Mouse (Mus musculus): ENCODE measurements around the gene Ndufb7. TPM values are rescaled to one million over a fixed set of nuclear protein-coding genes. Genes with fewer than 3 reads are reported as not detected.

Gene Ndufb7
- total and polyA plus RNA-seq, 3 experiments = 144 to 331 (median 223) TPM

DNA sequence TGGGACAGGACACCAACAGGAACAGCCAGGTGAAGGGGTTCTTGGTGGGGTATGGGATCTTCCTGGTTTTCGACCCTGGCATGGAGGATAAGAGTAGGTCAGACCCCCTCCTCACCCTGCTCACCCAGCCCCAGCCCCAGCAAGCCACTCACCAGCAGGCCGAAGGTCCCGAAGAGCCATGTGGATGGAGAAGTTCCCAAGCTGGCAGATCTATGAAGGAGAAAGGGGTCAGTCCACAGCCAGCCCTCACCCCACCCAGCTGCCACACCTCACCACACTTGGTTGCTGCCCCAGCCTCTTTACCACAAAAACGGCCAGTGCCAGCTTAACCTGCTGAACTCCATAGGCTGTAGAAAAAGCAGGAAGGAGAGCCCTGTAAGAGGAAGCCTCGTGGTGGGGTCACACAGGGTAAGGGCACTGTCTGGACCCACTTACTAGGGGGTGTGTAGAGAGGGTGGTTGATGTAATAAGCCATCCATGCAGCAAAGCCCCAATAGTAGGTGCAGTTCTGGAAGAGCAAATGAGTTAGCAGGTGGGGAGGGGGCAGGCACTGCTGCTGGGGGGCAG lies 5.9 kb downstream of the Ndufb7 start:
- H3K4me1 ChIP-seq (ENCODE audit: control insufficient read depth in 1 of 2, insufficient read depth in 2 of 2) = peaks cover 37 to 72% of the 10 kb centered on the region in 2 experiments
- H3K27me3 ChIP-seq (replicated peaks) = no peaks in the 10 kb centered on the region
- dilution Hi-C loops (cut with MboI; ENCODE audit: extremely low pct_ligation_motif_present, extremely low pct_unique_long_range_greater_than_20kb, low sequenced_read_pairs) = no loop called here
- H3K4me3 ChIP-seq (replicated peaks in 1 of 3; ENCODE audit: low read depth in 2 of 3, low read length in 2 of 3, poor library complexity in 1 of 3) = peak overlapping the region in 2 of 3 experiments; percentile 49 to 51
- H3K79me2 ChIP-seq (replicated peaks; ENCODE audit: control insufficient read depth, extremely low read depth, insufficient read depth, poor library complexity, severe bottlenecking) = peaks cover 28% of the 10 kb centered on the region
- in situ Hi-C loops (cut with MboI; ENCODE audit: low pct_ligation_motif_present, low pct_unique_long_range_greater_than_20kb, low sequenced_read_pairs) = no loop called here
- H3K9ac ChIP-seq (ENCODE audit: insufficient read depth, low read depth) = peak overlapping the region; percentile 42
- peak; percentile 12; the same call in 1 of the 2 replicates for TF ChIP-seq ZMIZ1 (IDR thresholded peaks at IDR 0.05; ENCODE audit: low read depth, low read length)
- no peak for TF ChIP-seq TBP (conservative IDR thresholded peaks at IDR 0.05; ENCODE audit: low read depth, low read length)
- no peak for DNase-seq (ENCODE audit: extremely low read depth)
- H3K9me3 ChIP-seq (replicated peaks; ENCODE audit: low read length) = no peaks in the 10 kb centered on the region
- peaks cover 27 to 72% of the 10 kb centered on the region in 2 experiments for H3K36me3 ChIP-seq (replicated peaks in 1 of 2; ENCODE audit: control insufficient read depth in 1 of 2, insufficient read depth in 1 of 2, low read length in 1 of 2)
- H3K27ac ChIP-seq (ENCODE audit: insufficient read depth, low read depth) = peak overlapping the region; percentile 69
- peak overlapping the region; percentile 93 for H3K4me2 ChIP-seq (ENCODE audit: insufficient read depth, low read depth, poor library complexity, severe bottlenecking)

DNA sequence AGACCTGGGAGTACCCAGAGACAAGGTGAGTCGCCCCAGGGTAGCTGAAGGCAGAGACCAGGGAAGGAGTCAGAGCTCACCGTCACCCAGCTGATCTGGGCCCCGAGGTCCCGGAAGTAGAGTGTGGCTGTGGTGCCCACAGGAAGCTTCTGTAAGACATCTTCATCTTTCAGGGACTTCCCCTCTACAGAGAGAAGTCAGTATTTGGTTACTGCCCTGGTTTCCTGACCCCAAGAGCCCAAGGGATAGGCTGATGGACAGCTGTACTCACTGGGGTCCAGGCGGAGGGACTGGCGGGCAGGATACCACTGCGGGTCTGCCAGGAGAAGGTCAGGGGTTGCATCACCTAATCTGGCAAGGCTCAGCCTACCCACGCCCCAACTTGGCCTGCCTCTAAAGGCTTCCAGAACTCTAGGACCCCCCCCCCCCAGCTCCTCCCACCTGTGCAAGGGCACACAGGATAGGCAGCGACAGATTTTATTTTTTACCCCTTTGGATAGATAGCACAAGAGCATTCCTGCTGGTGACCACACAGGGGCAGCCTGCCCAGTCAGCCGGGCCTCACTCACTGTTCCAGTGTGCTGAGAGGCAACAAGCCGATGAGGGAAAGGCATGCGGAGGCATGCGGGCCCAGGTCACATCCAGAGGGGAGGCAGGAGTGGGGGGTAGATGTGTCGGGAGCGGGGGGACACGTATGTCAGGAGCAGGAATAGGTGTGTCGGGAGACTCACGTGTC lies 6.8 kb downstream of the Ndufb7 start:
- peaks cover 31 to 63% of the 10 kb centered on the region in 2 experiments for H3K4me1 ChIP-seq (ENCODE audit: control insufficient read depth in 1 of 2, insufficient read depth in 2 of 2)
- H3K4me3 ChIP-seq (replicated peaks in 1 of 3; ENCODE audit: low read depth in 2 of 3, low read length in 2 of 3, poor library complexity in 1 of 3) = peak overlapping the region; percentile 28 to 51 (median 49)
- no peak for TF ChIP-seq E2F4 (IDR thresholded peaks at IDR 0.05; ENCODE audit: insufficient replicate concordance, low read depth, low read length)
- TF ChIP-seq ZC3H11A (IDR thresholded peaks at IDR 0.05; ENCODE audit: low read depth, low read length) = no peak
- TF ChIP-seq RCOR1 (conservative IDR thresholded peaks at IDR 0.05; ENCODE audit: low read depth, low read length) = no peak
- TF ChIP-seq ELF1 (IDR thresholded peaks at IDR 0.05; ENCODE audit: low read depth, low read length) = peak; percentile 93
- no peak for TF ChIP-seq KAT2A (IDR thresholded peaks at IDR 0.05; ENCODE audit: insufficient replicate concordance, low read length)
- no peak for TF ChIP-seq UBTF (IDR thresholded peaks at IDR 0.05; ENCODE audit: low read depth, low read length)
- 0 out of 2 replicates have a peak, but pooled peaks have one; percentile 38 for TF ChIP-seq EP300 (IDR thresholded peaks at IDR 0.05; ENCODE audit: low read length)
- TF ChIP-seq JUN (IDR thresholded peaks at IDR 0.05; ENCODE audit: insufficient read depth, low read depth, low read length) = no peak
- peak; percentile 59; the same call in 1 of the 2 replicates for TF ChIP-seq TBP (conservative IDR thresholded peaks at IDR 0.05; ENCODE audit: low read depth, low read length)
- TF ChIP-seq POLR2A (IDR thresholded peaks at IDR 0.05; ENCODE audit: low read depth, low read length) = peak; percentile 55; the same call in 1 of the 2 replicates
- no peak for TF ChIP-seq JUND (conservative IDR thresholded peaks at IDR 0.05; ENCODE audit: low read depth, low read length)
- TF ChIP-seq IRF4 (IDR thresholded peaks at IDR 0.05; ENCODE audit: low read depth, low read length) = no peak
- peak; percentile 84 for TF ChIP-seq ETS1 (conservative IDR thresholded peaks at IDR 0.05; ENCODE audit: low read depth, low read length)
- no peak for TF ChIP-seq POLR2AphosphoS2 (IDR thresholded peaks at IDR 0.05; ENCODE audit: low read depth, low read length)
- peak; percentile 92 for TF ChIP-seq SIN3A (IDR thresholded peaks at IDR 0.05; ENCODE audit: low read length)
- TF ChIP-seq MAZ (IDR thresholded peaks at IDR 0.05; ENCODE audit: low read depth, low read length) = no peak
- TF ChIP-seq MYC (IDR thresholded peaks at IDR 0.05; ENCODE audit: low read depth, low read length) = no peak
- no peak for TF ChIP-seq CHD2 (IDR thresholded peaks at IDR 0.05; ENCODE audit: low read length)
- no peak; the same call in 1 of the 2 replicates for TF ChIP-seq HCFC1 (IDR thresholded peaks at IDR 0.05; ENCODE audit: low read depth, low read length)
- TF ChIP-seq NRF1 (IDR thresholded peaks at IDR 0.05; ENCODE audit: low read depth, low read length) = no peak
- TF ChIP-seq NELFE (IDR thresholded peaks at IDR 0.05; ENCODE audit: low read depth, low read length) = no peak
- no peak for TF ChIP-seq ZNF384 (IDR thresholded peaks at IDR 0.05; ENCODE audit: low read depth, low read length)
- no peak for TF ChIP-seq PAX5 (IDR thresholded peaks at IDR 0.05; ENCODE audit: low read length)
- TF ChIP-seq MAX (IDR thresholded peaks at IDR 0.05; ENCODE audit: low read length) = no peak
- TF ChIP-seq ZKSCAN1 (IDR thresholded peaks at IDR 0.05; ENCODE audit: borderline replicate concordance, low read depth, low read length) = no peak
- no peak for TF ChIP-seq USF2 (conservative IDR thresholded peaks at IDR 0.05; ENCODE audit: low read depth, low read length)
- no peak for TF ChIP-seq BHLHE40 (IDR thresholded peaks at IDR 0.05; ENCODE audit: low read depth, low read length)
- no peak for TF ChIP-seq CHD1 (IDR thresholded peaks at IDR 0.05; ENCODE audit: low read depth, low read length)
- peak; percentile 50; the same call in 1 of the 2 replicates for TF ChIP-seq MEF2A (IDR thresholded peaks at IDR 0.05; ENCODE audit: borderline replicate concordance, low read depth, low read length)
- TF ChIP-seq USF1 (IDR thresholded peaks at IDR 0.05; ENCODE audit: low read depth, low read length) = no peak

More for the DNA sequence above, 6.8 kb downstream of the Ndufb7 start:
- H3K4me2 ChIP-seq (ENCODE audit: insufficient read depth, low read depth, poor library complexity, severe bottlenecking) = peak overlapping the region; percentile 93
- no peaks in the 10 kb centered on the region for H3K27me3 ChIP-seq (replicated peaks)
- in situ Hi-C loops (cut with MboI; ENCODE audit: low pct_ligation_motif_present, low pct_unique_long_range_greater_than_20kb, low sequenced_read_pairs) = no loop called here
- H3K27ac ChIP-seq (ENCODE audit: insufficient read depth, low read depth) = peak overlapping the region; percentile 90
- peak overlapping the region; percentile 55 for H3K9ac ChIP-seq (ENCODE audit: insufficient read depth, low read depth)
- dilution Hi-C loops (cut with MboI; ENCODE audit: extremely low pct_ligation_motif_present, extremely low pct_unique_long_range_greater_than_20kb, low sequenced_read_pairs) = no loop called here
- no peaks in the 10 kb centered on the region for H3K9me3 ChIP-seq (replicated peaks; ENCODE audit: low read length)
- peak; percentile 88 for DNase-seq (ENCODE audit: extremely low read depth)
- peaks cover 18% of the 10 kb centered on the region for H3K79me2 ChIP-seq (replicated peaks; ENCODE audit: control insufficient read depth, extremely low read depth, insufficient read depth, poor library complexity, severe bottlenecking)
- peaks cover 27 to 76% of the 10 kb centered on the region in 2 experiments for H3K36me3 ChIP-seq (replicated peaks in 1 of 2; ENCODE audit: control insufficient read depth in 1 of 2, insufficient read depth in 1 of 2, low read length in 1 of 2)

Measured in CH12.LX (cell line).